Mouse (Mus musculus) ZHBTc4 (cell line): Measurements from ENCODE around the gene Ccdc50.

Experiments used
- DNase-seq: peaks from one replicate; pipeline ENCODE4 v3.0.0-alpha.2; 2011; ENCODE audit warnings: low read depth, low spot score

The Ccdc50 gene

DNA sequence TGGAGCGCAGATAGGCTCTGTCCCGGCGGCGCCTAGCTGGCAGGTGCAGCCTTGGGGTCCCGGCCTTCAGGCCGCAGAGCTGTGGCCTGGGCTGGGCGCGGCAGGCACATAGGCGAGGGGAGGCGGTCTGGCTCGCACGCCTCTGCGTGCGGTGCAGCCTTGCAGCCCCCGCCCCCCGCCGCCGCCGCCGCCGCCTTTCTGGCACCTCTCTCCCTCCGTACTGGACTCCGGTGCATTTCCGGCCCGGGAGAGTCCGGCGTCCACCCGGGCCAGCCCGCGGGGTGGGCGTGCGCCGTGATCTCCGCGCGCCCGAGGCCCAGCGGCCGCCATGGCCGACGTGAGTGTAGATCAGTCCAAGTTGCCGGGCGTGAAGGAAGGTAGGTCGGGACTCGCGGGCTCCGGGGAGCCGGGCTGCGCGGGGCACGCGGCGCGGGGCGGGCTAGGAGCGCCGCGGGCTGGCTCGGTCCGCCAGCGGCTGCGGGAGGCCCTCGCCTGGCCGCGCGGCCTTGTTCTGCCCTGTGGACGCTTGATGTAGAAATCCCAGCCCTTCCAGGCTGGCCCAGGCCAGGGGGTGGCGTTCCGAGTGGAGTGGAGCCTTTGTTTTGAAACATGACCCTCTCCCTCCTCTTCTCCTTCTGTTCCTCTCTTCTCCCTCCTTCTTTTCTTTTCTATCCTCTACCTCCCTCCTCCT lies at the start of gene Ccdc50:
Gene Ccdc50, plus strand, starts transcription at position 109 of the 691 bp plus-strand sequence.
- DNase-seq = peak; percentile 89

DNA sequence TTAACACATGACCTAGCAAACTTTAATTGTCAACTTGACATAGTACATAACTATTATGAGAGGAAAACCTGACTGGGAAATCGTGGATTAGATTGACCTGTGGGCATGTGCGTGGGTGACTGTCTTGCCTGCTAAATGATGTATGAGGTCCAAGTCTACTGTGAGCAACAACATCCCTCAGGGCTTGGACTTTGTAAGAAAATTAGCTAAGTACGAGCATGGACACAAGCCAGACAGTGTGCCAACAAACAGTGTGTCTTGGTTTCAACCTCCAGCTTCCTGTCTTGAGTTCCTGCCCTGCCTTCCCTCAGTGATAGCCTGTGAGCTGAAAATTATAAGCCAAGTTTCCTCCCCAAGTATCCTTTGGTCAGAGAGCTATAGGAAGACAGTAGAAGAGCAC lies 41.1 kb upstream of the Ccdc50 start:
- no peak for DNase-seq

GRCm38 (mm10) chr16:27348359-27348758 lies 40.3 kb upstream of the Ccdc50 start:
- no peak for DNase-seq

GRCm38 (mm10) chr16:27349235-27349634 lies 39.4 kb upstream of the Ccdc50 start:
- no peak for DNase-seq

- no peak for DNase-seq
These were observed 38.7 kb upstream of the Ccdc50 start for GRCm38 (mm10) chr16:27349878-27350532.

DNA sequence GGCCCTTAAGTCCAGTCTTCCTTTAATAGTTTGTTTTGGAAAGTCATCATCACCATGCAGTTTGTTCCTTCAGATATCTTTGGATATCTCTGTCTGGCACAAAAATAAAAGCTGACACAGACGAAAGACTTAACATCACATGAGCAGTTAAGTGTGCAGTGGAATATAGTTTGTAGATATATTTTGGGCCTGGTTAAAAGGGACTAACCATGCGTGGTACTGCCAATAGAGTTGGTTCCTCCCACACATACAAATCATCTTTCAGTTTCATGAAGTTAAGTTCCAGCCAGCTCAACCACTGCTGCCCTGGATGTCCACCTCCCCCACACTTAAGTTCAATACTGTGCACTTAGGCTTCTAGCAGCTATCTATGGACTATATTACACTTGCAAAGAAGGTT lies 34.2 kb upstream of the Ccdc50 start:
- no peak for DNase-seq

GRCm38 (mm10) chr16:27360059-27360458 lies 28.6 kb upstream of the Ccdc50 start:
- DNase-seq = no peak

GRCm38 (mm10) chr16:27370191-27370590 lies 18.5 kb upstream of the Ccdc50 start, which contains the start of gene Uts2b:
TSS of gene Uts2b (minus strand) at chr16:27370239.
- DNase-seq = no peak

DNA sequence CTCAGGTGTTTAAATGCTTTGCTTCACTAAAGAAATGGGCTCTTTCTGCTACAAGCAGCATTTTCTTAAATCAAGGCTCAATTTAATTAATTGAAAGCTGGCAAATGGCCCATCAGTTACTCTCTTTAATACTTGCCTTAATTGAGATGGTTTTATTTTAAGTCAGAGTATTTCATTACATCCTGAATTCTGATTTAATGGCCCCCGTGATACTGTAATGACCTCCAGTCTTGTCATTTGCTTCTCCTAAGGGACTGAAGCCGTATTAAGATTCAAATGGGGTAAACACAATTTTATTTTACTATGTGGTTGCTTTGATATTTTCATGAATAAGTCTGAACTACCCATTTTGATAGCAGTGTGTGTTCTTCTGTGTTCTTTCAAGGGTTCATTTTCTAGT lies 18.0 kb upstream of the Ccdc50 start:
- no peak for DNase-seq

DNA sequence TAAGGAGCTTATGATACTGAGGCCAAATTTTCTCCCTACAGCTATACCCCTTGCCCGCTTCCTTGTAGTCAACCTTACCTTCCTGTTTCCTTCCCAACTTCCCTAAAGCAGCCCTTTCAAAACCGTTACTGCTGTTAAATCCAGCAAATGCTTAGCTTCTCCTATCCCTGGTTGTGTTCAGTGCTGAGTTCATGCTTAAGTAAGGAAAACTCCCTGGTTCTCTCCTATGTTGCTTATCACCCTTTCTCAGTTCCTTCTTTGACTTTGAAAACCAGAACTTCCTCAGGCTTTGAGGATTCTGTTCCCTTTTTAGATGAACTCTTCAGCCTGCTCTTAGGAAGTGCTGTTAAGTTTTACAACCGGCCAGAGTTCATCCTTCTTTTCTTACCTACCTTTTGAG lies 14.5 kb upstream of the Ccdc50 start:
- DNase-seq = no peak

DNA sequence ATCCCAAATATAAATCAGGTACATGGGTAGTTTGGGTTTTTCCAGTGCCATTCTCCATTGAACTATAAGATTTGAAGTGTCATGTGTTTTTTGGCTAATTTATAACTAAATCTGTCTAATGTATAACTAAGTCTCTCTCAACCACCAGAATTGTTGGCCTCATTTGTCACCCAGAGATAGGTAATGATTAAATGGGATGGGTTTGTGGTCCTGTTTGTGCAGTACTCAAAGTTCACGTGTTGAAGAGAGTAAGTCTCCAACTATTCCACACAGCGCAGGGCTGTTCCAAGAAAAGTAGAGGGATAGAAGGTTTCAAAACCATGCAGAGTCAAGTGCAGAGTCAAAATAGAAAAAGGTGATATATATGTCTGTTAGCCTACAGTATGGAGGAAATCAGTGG lies 13.4 kb upstream of the Ccdc50 start:
- DNase-seq = no peak

DNA sequence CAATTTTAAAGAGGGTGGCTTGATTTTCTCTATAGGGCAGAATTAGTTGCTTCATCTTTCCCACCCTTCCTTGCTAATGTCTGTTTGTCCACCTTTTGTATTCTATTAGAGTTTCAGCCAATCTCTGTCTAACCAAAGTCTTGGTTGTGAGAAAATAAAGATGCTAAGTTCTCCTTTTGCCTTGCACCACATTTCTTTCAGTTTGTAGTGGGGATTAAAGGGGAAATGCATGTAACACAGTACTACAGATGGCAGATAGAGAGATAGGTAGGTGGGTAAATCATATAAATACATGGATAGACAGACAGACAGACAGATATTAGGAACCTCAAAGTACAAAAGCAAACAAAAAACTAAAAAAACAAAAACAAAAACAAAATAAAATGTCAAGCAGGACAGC lies 12.1 kb upstream of the Ccdc50 start:
- DNase-seq = no peak

- DNase-seq = no peak
These were observed 6.5 kb upstream of the Ccdc50 start for GRCm38 (mm10) chr16:27382217-27382616.

DNA sequence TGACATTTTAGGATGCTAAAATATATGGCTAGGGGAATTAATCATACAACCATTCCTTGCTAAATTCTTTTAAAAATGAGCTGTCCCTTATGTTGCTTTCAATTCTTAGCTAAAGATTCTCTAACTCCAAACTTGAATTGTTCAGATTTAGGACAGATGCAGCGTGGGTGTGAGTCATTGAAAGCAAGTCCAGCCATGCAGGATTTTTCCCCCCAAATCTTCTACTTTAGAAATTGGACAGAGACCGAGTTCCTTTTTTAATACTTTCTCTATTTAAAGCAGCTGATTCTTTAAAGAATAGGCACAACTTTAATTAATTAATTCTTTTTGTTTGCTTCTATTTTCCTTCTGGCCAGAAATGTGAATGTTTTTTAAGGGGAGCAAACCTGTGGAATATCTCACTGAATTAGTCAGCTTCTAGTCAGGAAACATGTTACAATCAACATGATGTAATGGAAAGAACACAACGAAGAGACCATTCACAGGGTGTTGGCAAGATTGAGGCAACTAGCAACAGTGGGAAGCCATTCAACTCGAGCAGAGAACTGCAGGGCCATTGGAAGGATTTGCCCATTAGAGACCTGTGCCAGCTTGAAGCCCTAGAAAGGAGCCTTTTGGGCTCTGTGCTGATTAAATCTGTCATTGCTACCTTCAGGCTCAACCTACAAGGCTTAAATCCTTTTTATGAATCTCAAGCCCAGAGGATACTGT lies 3.6 kb upstream of the Ccdc50 start:
- DNase-seq = no peak

DNA sequence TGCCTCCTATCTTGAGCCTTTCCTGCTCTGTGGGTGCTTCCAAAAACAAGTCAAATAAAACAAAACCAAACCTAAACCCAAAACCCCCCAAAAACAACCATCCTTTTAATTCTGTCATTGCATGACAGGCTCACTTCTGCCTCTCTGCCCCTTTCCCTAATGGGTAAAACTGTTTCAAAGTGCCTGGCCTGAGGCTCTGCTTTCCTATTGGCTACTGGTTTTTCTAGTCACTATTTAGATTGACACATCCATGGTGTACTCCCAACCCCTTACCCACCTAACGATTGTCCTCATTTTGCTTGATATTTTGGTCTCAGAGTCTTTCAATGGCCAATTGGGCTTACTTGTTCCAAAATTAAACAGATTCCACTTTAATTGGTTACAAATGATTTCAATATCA lies 3.0 kb upstream of the Ccdc50 start:
- DNase-seq = no peak

DNA sequence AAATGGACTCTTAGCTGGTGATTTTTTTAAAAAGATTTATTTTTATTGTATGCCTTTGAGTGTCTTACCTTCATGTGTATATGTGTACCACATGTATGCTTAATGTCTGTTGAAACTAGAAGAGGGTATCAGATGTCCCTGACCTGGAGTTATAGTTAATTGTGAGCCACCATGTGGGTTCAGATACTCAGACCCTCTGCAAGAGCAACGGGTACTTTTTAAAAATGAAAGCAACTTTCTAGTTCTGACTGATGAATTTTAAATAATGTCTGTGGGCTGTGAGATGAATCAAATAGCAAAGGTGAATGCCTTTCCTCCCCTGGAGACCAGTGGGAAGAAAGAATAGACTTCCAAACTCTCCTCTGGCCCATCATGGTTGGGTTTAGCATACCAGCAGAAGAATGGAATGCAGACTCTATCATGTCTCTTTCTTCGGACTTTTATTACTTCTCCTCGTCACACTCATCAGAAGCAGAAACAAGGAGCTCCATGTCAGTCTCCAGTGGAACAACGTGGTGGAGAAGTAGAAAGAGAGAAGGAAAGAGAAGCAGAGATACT lies 1.7 kb upstream of the Ccdc50 start:
- no peak for DNase-seq

GRCm38 (mm10) chr16:27387634-27388611 lies 746 bp upstream of the Ccdc50 start:
- DNase-seq = no peak

- peak; percentile 3 for DNase-seq
These were observed 1.0 kb downstream of the Ccdc50 start for GRCm38 (mm10) chr16:27389534-27390282.

DNA sequence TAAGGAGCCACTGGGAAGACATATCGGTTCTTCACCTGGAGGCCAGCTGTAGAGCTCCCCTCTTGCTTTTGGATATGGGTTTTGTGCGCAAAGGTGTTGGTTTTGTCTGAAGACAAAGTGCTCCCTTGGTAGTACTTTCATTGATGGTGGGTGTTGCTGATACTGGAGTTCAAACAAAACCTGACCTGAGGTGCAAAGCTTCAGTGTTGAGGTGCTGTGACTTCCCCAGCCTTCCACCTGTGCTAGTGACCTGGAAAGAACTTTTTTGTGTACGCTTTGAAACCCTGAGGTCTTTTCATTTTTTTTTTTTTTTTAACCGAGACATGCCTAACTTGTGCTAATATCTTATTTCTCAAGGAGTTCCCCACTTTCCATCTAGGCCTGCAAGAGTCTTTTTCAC lies 1.6 kb downstream of the Ccdc50 start:
- DNase-seq = no peak

DNA sequence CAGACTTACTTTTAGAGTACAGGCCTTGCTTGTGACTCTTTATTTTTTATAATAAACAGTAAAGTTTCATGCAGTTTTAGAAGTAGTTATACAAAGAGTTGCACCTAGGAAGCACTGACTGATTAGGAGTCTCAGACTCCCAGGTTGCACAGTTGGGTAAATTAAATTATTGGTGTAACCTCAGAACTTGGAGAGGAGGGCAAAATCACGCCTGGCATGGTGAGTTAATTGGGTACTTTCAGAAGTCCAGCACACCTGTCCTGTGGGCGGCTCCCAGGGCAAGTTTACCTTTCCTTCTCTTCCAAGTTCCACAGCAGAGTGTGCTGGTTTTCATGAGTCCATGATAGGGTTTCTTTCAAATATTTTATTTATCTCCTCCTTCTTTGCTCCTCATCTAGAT lies 3.2 kb downstream of the Ccdc50 start:
- DNase-seq = no peak
